Mouse (Mus musculus): ENCODE results near the gene Csrp3. TPM values are rescaled to one million over a fixed set of nuclear protein-coding genes. Genes with fewer than 3 reads are reported as not detected.

Gene Csrp3
- polyA plus RNA-seq (2015; fragmentation: Nextera tagmentation; extraction: Ambion mirVana): 1,973 and 1,982 TPM in 2 replicates

DNA sequence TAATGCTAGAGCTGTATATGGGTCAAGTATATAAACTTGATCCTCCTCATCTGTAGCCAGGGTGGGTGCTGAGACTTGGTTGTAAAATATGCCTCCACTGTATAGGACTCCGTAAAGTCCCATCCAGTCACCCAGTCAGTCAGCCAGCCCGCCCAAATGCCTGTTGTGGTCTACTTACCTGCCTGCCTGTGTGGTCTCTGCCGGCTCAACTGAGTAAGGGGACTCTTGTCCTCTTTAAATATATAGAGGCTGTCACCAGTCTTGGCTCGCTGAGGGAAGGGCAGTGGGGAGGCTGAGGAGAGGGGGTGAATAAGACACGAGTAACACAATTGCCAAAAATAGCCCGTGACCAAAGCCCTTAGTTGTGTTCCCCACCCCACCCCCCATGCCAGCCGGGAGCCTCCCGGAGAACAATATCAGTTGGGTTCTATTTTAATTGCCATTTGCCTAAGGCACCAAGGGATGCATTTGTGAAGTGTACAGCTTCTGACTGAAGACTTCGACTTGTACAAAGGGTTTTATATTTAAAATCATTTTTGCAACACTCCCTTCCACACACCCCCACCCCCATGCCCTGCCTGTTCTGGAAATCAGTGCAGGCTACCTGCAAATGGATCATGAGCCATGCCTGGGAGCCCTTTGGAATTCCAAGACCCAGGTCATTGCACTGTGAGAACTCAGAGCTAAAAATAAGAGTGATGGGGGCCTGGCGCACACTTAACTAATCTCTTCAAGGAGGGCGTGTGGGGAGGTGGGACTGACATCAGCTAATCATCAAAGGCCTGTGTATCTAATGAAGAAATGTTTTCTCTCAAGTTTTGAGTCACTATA is at the start of gene Csrp3:
Gene Csrp3 (minus strand): TSS at position 214 of the 831 bp plus-strand sequence.
- Histone ChIP-seq H3K9ac (ENCODE audit: low read length) (peak within 1 kb of the TSS; percentile 82), H3K4me3 (ENCODE audit: low read length) (peak within 1 kb of the TSS; percentile 46), H3K27ac (ENCODE audit: low read length) (peak within 1 kb of the TSS; percentile 91), H3K27me3 (ENCODE audit: control insufficient read depth, insufficient read depth, low read length) (no peaks in the 10 kb centered on the region), H3K4me1 (ENCODE audit: control insufficient read depth, insufficient read depth, low read length) (peaks cover 11% of the 10 kb centered on the region), H3K36me3 (ENCODE audit: control insufficient read depth, insufficient read depth) (peaks cover 2% of the 10 kb centered on the region; the same call in 1 of the 2 replicates), H3K4me2 (ENCODE audit: low read depth, low read length) (peak within 1 kb of the TSS; percentile 66), H3K9me3 (replicated peaks; ENCODE audit: control insufficient read depth, low read length) (no peaks in the 10 kb centered on the region)
- 24% methylated on average over 11 of the region's 11 CpGs for WGBS
- peak; percentile 87 for ATAC-seq (replicated peaks; ENCODE audit: extremely low read depth, insufficient read depth, low FRiP score)

DNA sequence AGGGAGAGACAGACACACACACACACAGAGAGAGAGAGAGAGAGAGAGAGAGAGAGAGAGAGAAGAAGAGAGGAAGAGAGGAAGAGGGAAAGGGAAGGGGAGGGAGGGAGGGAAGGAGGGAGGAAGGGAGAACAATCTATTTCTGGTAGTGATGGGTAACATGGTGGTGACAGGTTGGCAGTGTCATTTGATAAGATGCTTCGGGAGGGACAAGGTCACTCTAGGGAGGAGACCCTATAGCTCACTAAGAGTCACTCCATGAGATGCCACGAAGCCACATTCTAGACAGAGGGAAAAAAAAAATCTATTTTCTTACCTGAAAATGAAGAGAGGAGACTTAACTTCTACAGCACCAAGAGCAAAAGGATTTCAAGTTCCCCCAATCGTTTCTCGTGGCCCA is 48.2 kb upstream of the Csrp3 start:
- Histone ChIP-seq H3K4me2 (ENCODE audit: low read depth, low read length) (peak overlapping the region; percentile 19; the same call in 1 of the 2 replicates), H3K36me3 (ENCODE audit: control insufficient read depth, insufficient read depth) (no peaks in the 10 kb centered on the region), H3K4me1 (ENCODE audit: control insufficient read depth, insufficient read depth, low read length) (peaks cover 47% of the 10 kb centered on the region), H3K27me3 (ENCODE audit: control insufficient read depth, insufficient read depth, low read length) (no peaks in the 10 kb centered on the region), H3K4me3 (ENCODE audit: low read length) (no peak overlapping the region), H3K9ac (ENCODE audit: low read length) (peak overlapping the region; percentile 55), H3K9me3 (replicated peaks; ENCODE audit: control insufficient read depth, low read length) (no peaks in the 10 kb centered on the region), H3K27ac (ENCODE audit: low read length) (peak overlapping the region; percentile 84)
- peak; percentile 59 for ATAC-seq (replicated peaks; ENCODE audit: extremely low read depth, insufficient read depth, low FRiP score)
- 47% methylated on average over 4 of the region's 4 CpGs for WGBS

DNA sequence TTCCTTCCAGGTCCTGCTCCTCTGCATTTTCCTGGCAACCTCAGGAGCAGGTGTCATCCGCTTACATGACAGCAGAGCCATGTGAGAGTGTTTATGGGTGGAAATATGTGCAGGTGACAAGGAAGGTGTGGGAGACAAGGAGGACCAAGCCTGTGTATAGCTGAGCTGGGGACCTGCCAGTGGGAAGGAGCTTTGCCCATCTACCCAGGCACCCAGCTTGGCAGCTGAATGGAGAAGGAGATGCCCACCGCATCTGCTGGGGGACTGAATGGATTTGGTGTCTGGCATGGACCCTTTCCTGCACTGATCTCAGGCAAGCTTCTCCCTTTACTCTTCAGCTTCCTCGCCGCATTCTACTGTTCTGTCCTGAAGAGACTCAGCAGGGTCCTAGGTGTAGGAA is 47.6 kb upstream of the Csrp3 start:
- WGBS: 53% methylated on average over 4 of the region's 4 CpGs
- Histone ChIP-seq H3K4me1 (ENCODE audit: control insufficient read depth, insufficient read depth, low read length) (peaks cover 45% of the 10 kb centered on the region), H3K4me3 (ENCODE audit: low read length) (no peak overlapping the region), H3K27me3 (ENCODE audit: control insufficient read depth, insufficient read depth, low read length) (no peaks in the 10 kb centered on the region), H3K9me3 (replicated peaks; ENCODE audit: control insufficient read depth, low read length) (no peaks in the 10 kb centered on the region), H3K9ac (ENCODE audit: low read length) (peak overlapping the region; percentile 55), H3K4me2 (ENCODE audit: low read depth, low read length) (peak overlapping the region; percentile 19; the same call in 1 of the 2 replicates), H3K27ac (ENCODE audit: low read length) (peak overlapping the region; percentile 84), H3K36me3 (ENCODE audit: control insufficient read depth, insufficient read depth) (no peaks in the 10 kb centered on the region)
- ATAC-seq (replicated peaks; ENCODE audit: extremely low read depth, insufficient read depth, low FRiP score): no peak

DNA sequence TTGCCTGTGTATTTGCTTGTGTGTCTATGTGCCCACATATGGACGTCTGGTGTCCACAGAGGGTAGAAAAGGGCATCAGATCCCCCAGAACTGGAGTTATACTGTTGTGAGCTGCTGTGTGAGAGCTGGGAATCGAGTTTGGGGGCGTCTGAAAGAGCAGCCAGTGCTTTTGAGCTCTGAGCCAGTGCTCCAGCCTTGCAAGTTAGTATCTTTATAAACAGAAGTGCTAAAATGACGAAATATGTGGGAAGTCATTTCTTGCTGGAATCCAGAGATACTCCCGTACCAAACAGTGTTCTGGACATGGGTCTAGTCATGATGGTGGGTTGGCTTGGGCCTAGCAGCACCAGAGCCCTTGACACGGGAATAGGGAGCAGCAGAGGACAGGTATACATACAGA is 46.9 kb upstream of the Csrp3 start:
- Histone ChIP-seq H3K4me2 (ENCODE audit: low read depth, low read length) (no peak overlapping the region), H3K36me3 (ENCODE audit: control insufficient read depth, insufficient read depth) (no peaks in the 10 kb centered on the region), H3K9ac (ENCODE audit: low read length) (peak overlapping the region; percentile 21; the same call in 1 of the 2 replicates), H3K9me3 (replicated peaks; ENCODE audit: control insufficient read depth, low read length) (no peaks in the 10 kb centered on the region), H3K4me3 (ENCODE audit: low read length) (no peak overlapping the region), H3K27ac (ENCODE audit: low read length) (peak overlapping the region; percentile 84), H3K4me1 (ENCODE audit: control insufficient read depth, insufficient read depth, low read length) (peaks cover 45% of the 10 kb centered on the region), H3K27me3 (ENCODE audit: control insufficient read depth, insufficient read depth, low read length) (no peaks in the 10 kb centered on the region)
- 66% methylated on average over 6 of the region's 6 CpGs for WGBS
- ATAC-seq (replicated peaks; ENCODE audit: extremely low read depth, insufficient read depth, low FRiP score): no peak

DNA sequence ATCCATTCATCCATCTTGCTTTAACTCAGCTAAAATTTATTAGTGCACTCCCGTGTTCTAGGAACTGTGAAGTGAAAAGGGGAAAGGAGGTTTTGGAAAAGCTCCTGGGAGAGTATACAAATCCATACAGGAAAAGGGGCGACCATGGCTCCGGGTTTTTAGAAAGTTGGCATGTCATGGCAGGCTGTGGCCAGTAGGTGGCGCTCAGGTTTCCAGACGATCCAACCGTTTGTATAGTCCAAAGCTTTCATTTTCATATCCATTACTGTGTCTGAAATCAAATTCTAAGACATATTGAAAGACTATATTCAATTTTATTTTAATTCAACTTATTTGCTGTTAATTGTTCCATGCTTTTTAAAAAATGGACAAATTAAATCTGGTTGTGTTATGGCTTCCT is 46.3 kb upstream of the Csrp3 start:
- Histone ChIP-seq H3K27ac (ENCODE audit: low read length) (no peak overlapping the region), H3K36me3 (ENCODE audit: control insufficient read depth, insufficient read depth) (no peaks in the 10 kb centered on the region), H3K4me1 (ENCODE audit: control insufficient read depth, insufficient read depth, low read length) (peaks cover 42% of the 10 kb centered on the region), H3K4me3 (ENCODE audit: low read length) (no peak overlapping the region), H3K9me3 (replicated peaks; ENCODE audit: control insufficient read depth, low read length) (no peaks in the 10 kb centered on the region), H3K27me3 (ENCODE audit: control insufficient read depth, insufficient read depth, low read length) (no peaks in the 10 kb centered on the region), H3K9ac (ENCODE audit: low read length) (no peak overlapping the region), H3K4me2 (ENCODE audit: low read depth, low read length) (no peak overlapping the region)
- 3% methylated on average over 6 of the region's 6 CpGs for WGBS
- ATAC-seq (replicated peaks; ENCODE audit: extremely low read depth, insufficient read depth, low FRiP score): no peak

DNA sequence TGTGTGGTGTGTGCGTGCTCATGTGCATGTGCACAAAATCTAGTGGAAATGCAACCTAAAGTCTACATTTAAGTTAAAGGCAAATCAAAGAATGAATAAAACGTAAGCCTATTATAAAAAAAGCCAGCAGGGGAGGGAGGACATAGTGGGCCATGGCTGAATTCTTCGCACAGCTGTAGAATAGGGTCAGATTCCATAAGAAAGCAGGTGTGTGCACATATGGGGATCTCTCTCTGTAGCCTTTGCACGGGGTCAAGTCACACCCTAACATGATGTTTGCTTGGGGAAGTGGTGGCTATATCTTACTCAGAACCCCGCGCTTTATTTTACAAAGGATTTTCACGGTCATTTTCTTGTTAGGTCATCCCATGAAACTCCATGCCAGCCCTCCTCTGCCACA is 45.3 kb upstream of the Csrp3 start:
- Histone ChIP-seq H3K27ac (ENCODE audit: low read length) (no peak overlapping the region), H3K4me1 (ENCODE audit: control insufficient read depth, insufficient read depth, low read length) (peaks cover 34% of the 10 kb centered on the region), H3K9ac (ENCODE audit: low read length) (no peak overlapping the region), H3K9me3 (replicated peaks; ENCODE audit: control insufficient read depth, low read length) (no peaks in the 10 kb centered on the region), H3K36me3 (ENCODE audit: control insufficient read depth, insufficient read depth) (no peaks in the 10 kb centered on the region), H3K4me2 (ENCODE audit: low read depth, low read length) (no peak overlapping the region), H3K27me3 (ENCODE audit: control insufficient read depth, insufficient read depth, low read length) (no peaks in the 10 kb centered on the region), H3K4me3 (ENCODE audit: low read length) (no peak overlapping the region)
- WGBS: 88% methylated on average over 7 of the region's 7 CpGs
- ATAC-seq (replicated peaks; ENCODE audit: extremely low read depth, insufficient read depth, low FRiP score): no peak

DNA sequence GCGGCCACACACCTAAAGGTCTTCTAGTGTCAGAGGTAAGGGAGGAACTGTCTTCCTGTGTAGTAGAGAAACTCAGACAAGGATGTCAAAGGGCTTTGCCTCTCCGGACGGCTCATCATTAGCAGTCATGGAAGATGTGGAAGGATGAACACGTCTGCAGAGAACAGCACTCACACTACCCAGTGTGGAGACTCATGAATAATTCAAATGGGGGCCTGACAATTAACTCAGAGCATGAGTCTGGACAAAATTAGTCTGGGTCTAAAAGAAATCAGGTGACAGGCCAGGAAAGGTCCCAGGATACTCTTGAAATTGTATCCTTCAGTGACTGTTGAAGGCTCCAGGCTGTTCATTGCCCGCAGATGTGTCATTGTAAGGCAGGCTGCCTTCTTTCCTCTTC is 43.2 kb upstream of the Csrp3 start:
- no peaks in the 10 kb centered on the region for H3K27me3 ChIP-seq (ENCODE audit: control insufficient read depth, insufficient read depth, low read length)
- no peak overlapping the region for H3K9ac ChIP-seq (ENCODE audit: low read length)
- ATAC-seq (replicated peaks; ENCODE audit: extremely low read depth, insufficient read depth, low FRiP score): no peak
- no peak overlapping the region for H3K4me3 ChIP-seq (ENCODE audit: low read length)
- H3K9me3 ChIP-seq (replicated peaks; ENCODE audit: control insufficient read depth, low read length): no peaks in the 10 kb centered on the region
- peaks cover 18% of the 10 kb centered on the region for H3K4me1 ChIP-seq (ENCODE audit: control insufficient read depth, insufficient read depth, low read length)
- WGBS: 75% methylated on average over 5 of the region's 5 CpGs
- no peak overlapping the region for H3K4me2 ChIP-seq (ENCODE audit: low read depth, low read length)
- H3K27ac ChIP-seq (ENCODE audit: low read length): no peak overlapping the region
- H3K36me3 ChIP-seq (ENCODE audit: control insufficient read depth, insufficient read depth): no peaks in the 10 kb centered on the region

DNA sequence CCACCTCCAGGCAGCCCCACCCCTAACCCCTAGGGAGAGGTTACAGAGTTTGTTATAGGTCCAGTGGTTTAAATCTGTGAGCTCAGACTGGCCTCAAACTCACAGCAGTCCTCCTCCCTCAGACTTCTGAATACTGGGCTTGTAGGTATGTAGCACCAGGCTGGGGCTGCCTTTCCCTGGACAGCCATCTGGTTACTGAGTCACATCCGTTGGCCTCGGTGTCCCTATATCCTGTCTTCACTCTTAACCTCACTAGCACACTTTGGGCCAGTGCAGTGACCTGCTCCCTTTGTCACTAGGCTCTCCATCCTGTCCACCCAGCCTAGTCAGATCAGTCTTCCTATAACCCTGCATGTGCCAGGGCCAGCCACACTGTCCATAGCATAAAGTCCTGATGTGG is 40.9 kb upstream of the Csrp3 start:
- Histone ChIP-seq H3K9me3 (replicated peaks; ENCODE audit: control insufficient read depth, low read length) (no peaks in the 10 kb centered on the region), H3K9ac (ENCODE audit: low read length) (no peak overlapping the region), H3K4me2 (ENCODE audit: low read depth, low read length) (no peak overlapping the region), H3K4me1 (ENCODE audit: control insufficient read depth, insufficient read depth, low read length) (peaks cover 4% of the 10 kb centered on the region), H3K27ac (ENCODE audit: low read length) (no peak overlapping the region), H3K27me3 (ENCODE audit: control insufficient read depth, insufficient read depth, low read length) (no peaks in the 10 kb centered on the region), H3K36me3 (ENCODE audit: control insufficient read depth, insufficient read depth) (no peaks in the 10 kb centered on the region), H3K4me3 (ENCODE audit: low read length) (no peak overlapping the region)
- WGBS: 51% methylated on average over 2 of the region's 2 CpGs
- ATAC-seq (replicated peaks; ENCODE audit: extremely low read depth, insufficient read depth, low FRiP score): no peak; the same call in 1 of the 2 replicates

DNA sequence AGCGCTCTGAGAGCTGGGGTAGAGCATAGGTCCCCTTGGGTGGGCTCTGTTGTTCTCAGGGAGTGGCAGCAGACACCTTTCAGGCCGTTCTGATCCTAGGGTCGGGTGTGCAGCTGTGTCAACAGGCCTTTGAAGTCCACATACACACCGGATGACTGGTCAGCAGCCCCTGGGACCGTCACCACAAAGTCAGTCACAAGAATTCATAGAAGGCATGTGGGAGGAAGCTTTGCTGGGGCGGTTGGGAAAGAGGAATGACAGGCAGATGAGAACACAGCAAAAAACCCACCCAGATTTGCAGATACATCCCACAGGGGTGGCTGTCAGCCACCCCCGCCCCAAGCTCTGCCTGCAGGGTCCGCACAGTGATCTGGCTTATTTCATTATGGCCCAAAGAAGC is 40.1 kb upstream of the Csrp3 start:
- H3K4me3 ChIP-seq (ENCODE audit: low read length): no peak overlapping the region
- no peaks in the 10 kb centered on the region for H3K36me3 ChIP-seq (ENCODE audit: control insufficient read depth, insufficient read depth)
- H3K4me2 ChIP-seq (ENCODE audit: low read depth, low read length): no peak overlapping the region
- no peaks in the 10 kb centered on the region for H3K27me3 ChIP-seq (ENCODE audit: control insufficient read depth, insufficient read depth, low read length)
- H3K9ac ChIP-seq (ENCODE audit: low read length): no peak overlapping the region
- H3K4me1 ChIP-seq (ENCODE audit: control insufficient read depth, insufficient read depth, low read length): peaks cover 4% of the 10 kb centered on the region
- no peak for ATAC-seq (replicated peaks; ENCODE audit: extremely low read depth, insufficient read depth, low FRiP score)
- no peaks in the 10 kb centered on the region for H3K9me3 ChIP-seq (replicated peaks; ENCODE audit: control insufficient read depth, low read length)
- WGBS: 26% methylated on average over 8 of the region's 8 CpGs
- no peak overlapping the region for H3K27ac ChIP-seq (ENCODE audit: low read length)

All from heart, embryonic 16.5 days (tissue).